Mouse (Mus musculus): ENCODE measurements at regions not wholly inside any gene's neighbourhood (a gene's known extent, or its start where the extent isn't known, plus 50 kb on each side); places are given as distances from the start of the nearest gene placed in this dataset.

DNA sequence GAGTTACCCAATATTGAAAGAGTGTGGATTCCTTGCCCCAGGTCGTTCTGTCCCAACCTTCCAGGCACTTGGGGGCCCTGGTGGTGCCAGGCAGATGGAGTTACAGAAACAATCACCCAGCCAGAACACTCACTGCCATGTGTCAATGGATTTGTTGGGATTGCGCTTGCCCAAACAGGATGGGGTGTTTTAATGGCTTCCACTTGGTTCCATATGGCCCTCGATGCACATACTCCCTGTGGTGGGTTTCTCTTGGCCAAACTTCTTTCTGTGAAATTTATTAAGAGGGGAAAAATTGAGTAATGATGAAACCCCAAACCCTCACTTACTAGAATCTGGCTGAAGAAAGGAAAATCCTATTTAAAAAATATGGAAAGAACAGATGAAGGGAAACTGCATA is 146.8 kb downstream of the Spata18 start:
- DNase-seq (ENCODE audit: low spot score in 2 of 2): no peak

GRCm38 (mm10) chr5:73803431-73803830 is 152.3 kb downstream of the Spata18 start:
- DNase-seq (ENCODE audit: low spot score in 2 of 2): no peak

- no peak for DNase-seq (ENCODE audit: low spot score in 2 of 2)
Observed at GRCm38 (mm10) chr5:73804556-73805230, 153.5 kb downstream of the Spata18 start.

GRCm38 (mm10) chr5:73810660-73811059 is 159.5 kb downstream of the Spata18 start:
- no peak for DNase-seq (ENCODE audit: low spot score in 2 of 2)

GRCm38 (mm10) chr5:73811094-73811521 is 159.9 kb downstream of the Spata18 start:
- no peak for DNase-seq (ENCODE audit: low spot score in 2 of 2)

- no peak for DNase-seq (ENCODE audit: low spot score in 2 of 2)
Observed at GRCm38 (mm10) chr5:73815752-73816151, 164.6 kb downstream of the Spata18 start.

DNA sequence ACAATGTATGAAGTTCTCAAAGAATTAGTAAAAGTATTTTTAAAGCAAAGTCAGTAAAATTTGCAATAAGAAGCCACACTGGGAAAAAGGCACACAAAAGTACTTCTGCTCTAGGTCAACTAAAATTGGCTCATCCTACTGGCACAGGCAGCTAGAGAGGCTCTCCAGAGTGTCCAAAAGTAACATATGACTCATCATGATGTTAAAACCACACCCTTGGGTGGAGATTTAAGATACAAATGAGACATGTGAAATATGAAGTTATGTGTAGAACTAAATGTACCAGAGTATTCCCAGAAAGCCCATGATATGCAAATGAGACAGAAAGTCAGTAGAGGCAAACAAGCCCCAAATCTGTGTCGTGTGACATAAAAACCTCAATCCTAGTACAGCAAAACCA is 166.0 kb downstream of the Spata18 start:
- DNase-seq (ENCODE audit: low spot score in 2 of 2): no peak

- no peak for DNase-seq (ENCODE audit: low spot score in 2 of 2)
Observed at GRCm38 (mm10) chr5:73821956-73822545, 170.9 kb downstream of the Spata18 start.

GRCm38 (mm10) chr5:73823421-73823820 is 172.2 kb downstream of the Spata18 start:
- DNase-seq (ENCODE audit: low spot score in 2 of 2): no peak

GRCm38 (mm10) chr5:73826941-73827340 is 175.8 kb downstream of the Spata18 start:
- no peak for DNase-seq (ENCODE audit: low spot score in 2 of 2)

DNA sequence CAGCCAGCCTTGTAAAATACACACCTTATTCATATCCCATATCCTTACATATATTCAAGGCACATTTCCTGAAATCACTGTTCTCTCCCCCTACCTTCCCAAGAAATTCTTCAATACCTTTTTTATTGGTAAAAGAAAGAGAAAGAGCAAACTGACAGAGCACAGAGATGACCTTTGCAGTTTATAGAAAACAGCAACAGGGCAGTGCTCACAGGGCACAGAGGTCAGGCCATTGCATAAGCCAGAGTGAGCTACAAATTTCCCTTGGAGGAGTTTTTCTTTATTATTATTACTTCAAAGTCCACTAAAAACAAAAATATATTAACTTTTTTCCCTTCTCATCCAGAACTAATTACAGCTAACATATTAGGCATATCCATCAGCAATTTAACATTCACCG is 182.5 kb downstream of the Spata18 start:
- DNase-seq (ENCODE audit: low spot score in 2 of 2): no peak

- DNase-seq (ENCODE audit: low spot score in 2 of 2): no peak
Observed at GRCm38 (mm10) chr5:73843776-73844175, 192.6 kb downstream of the Spata18 start.

DNA sequence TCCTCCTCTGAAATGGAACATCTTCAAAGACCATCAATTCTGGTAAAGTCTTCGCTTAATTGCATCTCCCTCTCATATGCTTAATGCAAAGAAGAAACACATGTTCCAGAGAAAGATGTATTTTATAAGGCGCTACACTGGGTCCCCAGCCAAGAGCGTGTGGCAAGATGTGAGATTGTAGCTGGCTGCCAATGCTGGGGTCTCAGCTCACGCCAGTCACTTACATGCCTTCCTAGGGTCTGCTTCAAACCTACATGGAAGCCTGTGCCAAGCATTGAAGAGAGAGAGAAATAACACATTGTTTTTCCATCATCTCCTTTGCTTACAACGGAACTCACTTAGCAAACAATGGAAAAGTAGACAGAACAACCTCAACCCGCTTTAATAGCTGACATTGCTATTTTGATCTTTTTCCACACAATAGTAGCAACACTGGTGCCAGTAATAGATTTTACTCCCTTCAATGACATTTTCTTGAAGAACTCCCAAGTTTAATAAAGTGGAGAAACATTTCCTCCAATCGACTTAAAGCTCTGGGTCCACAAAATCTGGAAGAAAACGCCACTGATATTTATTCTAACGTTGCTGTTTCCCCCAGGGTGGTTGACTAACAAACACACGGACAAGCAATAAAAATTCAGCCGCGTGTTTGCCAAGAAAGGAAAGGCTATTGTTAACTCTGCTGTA is 195.1 kb downstream of the Spata18 start:
- DNase-seq (ENCODE audit: low spot score in 2 of 2): no peak

DNA sequence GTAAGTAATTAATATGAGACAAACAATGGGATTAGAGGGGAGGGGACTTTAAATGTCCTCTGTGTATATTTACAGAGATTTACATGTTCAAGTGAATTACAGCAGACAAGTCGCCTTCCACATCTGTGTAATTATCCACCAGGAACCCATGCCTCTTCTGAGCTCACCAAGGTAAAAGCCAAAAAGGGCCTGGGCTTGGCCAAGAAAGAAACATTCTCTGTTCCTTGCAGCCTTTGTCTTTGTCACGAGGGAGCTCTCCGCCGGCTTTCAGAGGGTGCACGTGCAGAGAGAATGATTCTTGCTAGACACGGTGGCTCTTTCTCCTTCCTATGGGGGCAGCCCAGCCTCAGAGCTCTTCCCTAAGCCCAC is 195.6 kb downstream of the Spata18 start:
- no peak for DNase-seq (ENCODE audit: low spot score in 2 of 2)

GRCm38 (mm10) chr5:73851501-73851900 is 200.3 kb downstream of the Spata18 start:
- DNase-seq (ENCODE audit: low spot score in 2 of 2): no peak

- peak; percentile 74 to 80 for DNase-seq (ENCODE audit: low spot score in 2 of 2)
Observed at GRCm38 (mm10) chr5:73854025-73854773, 203.0 kb downstream of the Spata18 start.

DNA sequence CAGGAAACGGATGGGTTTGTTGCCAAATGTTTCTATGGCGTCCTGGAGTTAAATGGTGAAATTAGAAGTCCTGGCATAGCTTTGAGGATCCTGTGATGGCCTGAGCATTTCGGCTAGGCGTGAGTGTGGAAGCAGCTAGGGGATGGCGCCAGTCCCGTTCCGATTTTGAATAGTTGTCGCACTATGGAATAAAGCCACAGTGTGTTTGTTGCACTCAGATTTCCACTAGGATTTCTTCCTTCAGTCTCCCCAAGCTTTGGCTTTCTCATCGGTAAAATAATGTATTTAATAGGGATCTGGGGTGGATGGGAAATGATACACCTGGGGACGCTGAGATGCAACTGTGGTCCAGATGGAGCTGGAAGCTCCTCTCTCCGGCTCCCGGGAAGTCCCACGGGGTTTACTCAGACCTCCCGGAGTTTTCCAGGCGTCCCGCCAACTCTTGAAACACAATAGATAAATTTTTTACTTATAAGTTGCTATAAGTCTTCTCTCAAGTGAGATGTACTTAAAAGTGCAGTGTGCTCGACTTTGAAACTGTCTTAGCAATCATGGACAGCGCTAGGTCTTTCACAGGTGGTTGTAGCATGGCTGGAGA is 203.7 kb downstream of the Spata18 start:
- DNase-seq (ENCODE audit: low spot score in 2 of 2): no peak

DNA sequence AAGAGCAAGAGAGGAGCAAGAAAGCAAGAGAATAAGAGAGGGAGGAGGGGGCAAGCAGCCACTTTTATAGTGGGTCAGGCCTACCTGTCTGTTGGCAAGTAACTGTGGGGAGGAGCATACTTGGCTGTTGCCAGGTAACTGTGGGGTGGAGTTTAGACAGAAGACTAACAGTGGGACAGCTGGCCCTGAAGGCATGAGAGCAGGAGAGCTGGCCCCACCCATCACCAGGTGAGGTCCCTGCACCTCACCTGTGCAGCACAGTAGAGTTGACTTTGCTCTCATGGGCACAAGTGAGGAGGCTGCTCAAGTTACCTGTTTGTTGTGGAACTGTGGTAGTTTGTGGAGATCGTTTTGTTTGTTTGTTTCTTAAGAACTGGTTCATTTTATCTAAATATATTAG is 208.1 kb downstream of the Spata18 start:
- no peak for DNase-seq (ENCODE audit: low spot score in 2 of 2)

DNA sequence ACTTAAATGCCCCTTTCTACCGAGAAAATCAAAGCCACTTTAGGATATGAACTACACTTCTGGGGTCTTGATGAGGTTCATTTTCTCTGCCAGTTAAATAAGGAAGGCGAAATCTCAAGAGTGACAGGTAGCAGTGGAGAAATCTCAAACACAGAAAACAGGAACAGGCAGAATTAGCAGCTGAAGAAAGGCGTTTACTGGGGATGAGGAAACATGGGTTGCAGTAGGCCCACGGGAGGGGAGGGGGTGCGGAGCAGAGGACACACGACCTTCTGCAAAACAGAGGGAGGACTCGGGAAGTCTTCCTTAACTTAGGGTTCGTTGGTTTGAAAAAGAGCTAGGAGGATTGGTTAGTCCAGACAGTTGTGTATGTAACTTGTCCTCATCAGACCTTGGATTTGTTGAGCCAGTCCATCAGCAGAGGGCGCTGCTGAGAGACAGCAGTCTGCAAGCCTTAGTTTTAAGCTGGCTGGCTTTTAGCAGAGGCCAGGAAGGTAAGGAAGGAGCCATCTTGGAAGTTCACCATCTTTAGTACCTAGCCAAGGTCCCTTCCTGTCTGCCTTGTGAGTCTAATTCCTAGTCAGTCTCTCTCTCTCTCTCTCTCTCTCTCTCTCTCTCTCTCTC is 204.0 kb downstream of the Usp46 start:
- DNase-seq (ENCODE audit: low spot score in 2 of 2): no peak

- no peak for DNase-seq (ENCODE audit: low spot score in 2 of 2)
Observed at GRCm38 (mm10) chr5:73872641-73873421, 195.4 kb downstream of the Usp46 start.

GRCm38 (mm10) chr5:73874770-73875169 is 193.5 kb downstream of the Usp46 start:
- DNase-seq (ENCODE audit: low spot score in 2 of 2): no peak

Data from right cerebral cortex, postnatal 36 days (tissue).